Mouse (Mus musculus): ENCODE measurements around the gene Rad51d. TPM values are rescaled to one million over a fixed set of nuclear protein-coding genes. Genes with fewer than 3 reads are reported as not detected.

The Rad51d gene
- polyA plus RNA-seq, 1 experiment: 16.6 TPM

DNA sequence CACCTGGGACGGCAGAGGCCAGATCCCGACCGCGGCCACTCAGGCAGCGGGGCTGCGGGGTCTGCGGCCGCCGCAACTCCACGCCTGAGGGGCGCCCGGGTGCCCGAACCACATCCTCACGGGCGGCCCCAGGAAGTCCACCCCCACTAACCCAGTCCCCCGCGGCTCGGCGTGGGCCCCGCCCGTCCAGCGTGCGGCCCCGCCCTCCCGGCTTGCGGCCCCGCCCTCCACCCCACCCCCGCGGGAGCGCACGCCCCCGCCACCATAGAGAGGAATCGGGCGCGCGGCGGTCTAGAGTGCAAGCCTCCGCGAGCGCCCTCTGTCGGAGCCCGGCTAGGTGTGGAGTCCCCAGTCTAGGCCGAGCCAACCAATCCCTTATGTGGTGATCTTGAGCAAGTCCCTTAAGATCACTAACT lies 19.4 kb downstream of the Rad51d start, which contains the start of gene Rffl:
Gene Rffl (minus strand): TSS at position 180 of the 416 bp plus-strand sequence.
- H3K4me3 ChIP-seq (ENCODE audit: insufficient read depth, low read length): peak within 1 kb of the TSS; percentile 57
- no peaks in the 10 kb centered on the region for H3K4me1 ChIP-seq (ENCODE audit: control insufficient read depth, insufficient read depth, low read length)
- peak; percentile 61 for TF ChIP-seq CTCF (IDR thresholded peaks at IDR 0.05; ENCODE audit: extremely low read depth, insufficient read depth, low read length)
- no peak for TF ChIP-seq POLR2A (IDR thresholded peaks at IDR 0.05; ENCODE audit: extremely low read depth, insufficient read depth, low read length)
- peak within 1 kb of the TSS; percentile 80 for H3K27ac ChIP-seq (ENCODE audit: insufficient read depth, low read length)

- Histone ChIP-seq H3K4me1 (ENCODE audit: control insufficient read depth, insufficient read depth, low read length) (no peaks in the 10 kb centered on the region), H3K4me3 (ENCODE audit: insufficient read depth, low read length) (peak overlapping the region; percentile 57), H3K27ac (ENCODE audit: insufficient read depth, low read length) (peak overlapping the region; percentile 80)
- TF ChIP-seq CTCF (IDR thresholded peaks at IDR 0.05; ENCODE audit: extremely low read depth, insufficient read depth, low read length) (no peak), POLR2A (IDR thresholded peaks at IDR 0.05; ENCODE audit: extremely low read depth, insufficient read depth, low read length) (no peak)
Observed at GRCm38 (mm10) chr11:82870173-82871030, 20.0 kb downstream of the Rad51d start.

DNA sequence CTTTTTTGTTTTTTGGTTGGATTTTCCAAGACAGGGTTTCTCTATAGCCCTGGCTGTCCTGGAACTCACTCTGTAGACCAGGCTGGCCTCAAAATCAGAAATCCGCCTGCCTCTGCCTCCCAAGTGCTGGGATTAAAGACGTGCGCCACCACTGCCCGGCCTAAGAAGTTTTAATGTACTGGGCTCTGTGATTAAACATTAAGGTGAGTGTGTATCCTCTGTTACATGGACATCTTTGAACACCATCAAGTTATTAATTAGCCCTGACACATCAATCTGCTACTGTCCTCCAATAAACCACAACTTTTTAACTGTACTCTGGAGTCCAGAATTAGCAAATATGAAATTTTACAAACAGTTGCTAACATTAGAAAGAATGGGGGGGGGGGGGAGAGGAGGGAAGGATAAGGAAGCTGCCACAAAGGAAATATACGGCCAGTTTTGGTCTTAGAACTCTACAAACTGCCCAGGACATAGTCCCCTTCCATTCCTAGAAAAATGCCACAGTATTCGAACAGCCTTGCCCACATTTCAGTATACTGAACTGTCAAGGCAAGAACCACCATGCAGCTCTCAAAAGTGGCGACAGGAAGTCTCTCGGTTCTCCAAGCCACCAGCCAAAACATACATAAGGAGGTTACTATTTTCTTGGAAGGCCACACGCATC lies 20.8 kb downstream of the Rad51d start:
- Histone ChIP-seq H3K4me1 (ENCODE audit: control insufficient read depth, insufficient read depth, low read length) (no peaks in the 10 kb centered on the region), H3K27ac (ENCODE audit: insufficient read depth, low read length) (0 out of 2 replicates have a peak overlapping the region, but pooled peaks have one; percentile 80), H3K4me3 (ENCODE audit: insufficient read depth, low read length) (peak overlapping the region; percentile 57)
- no peak for TF ChIP-seq POLR2A (IDR thresholded peaks at IDR 0.05; ENCODE audit: extremely low read depth, insufficient read depth, low read length)
- no peak for TF ChIP-seq CTCF (IDR thresholded peaks at IDR 0.05; ENCODE audit: extremely low read depth, insufficient read depth, low read length)

- Histone ChIP-seq H3K4me1 (ENCODE audit: control insufficient read depth, insufficient read depth, low read length) (no peaks in the 10 kb centered on the region), H3K27ac (ENCODE audit: insufficient read depth, low read length) (peak overlapping the region; percentile 59), H3K4me3 (ENCODE audit: insufficient read depth, low read length) (no peak overlapping the region)
- TF ChIP-seq CTCF (IDR thresholded peaks at IDR 0.05; ENCODE audit: extremely low read depth, insufficient read depth, low read length) (no peak), POLR2A (IDR thresholded peaks at IDR 0.05; ENCODE audit: extremely low read depth, insufficient read depth, low read length) (no peak)
Observed at GRCm38 (mm10) chr11:82867956-82868355, 22.5 kb downstream of the Rad51d start.

DNA sequence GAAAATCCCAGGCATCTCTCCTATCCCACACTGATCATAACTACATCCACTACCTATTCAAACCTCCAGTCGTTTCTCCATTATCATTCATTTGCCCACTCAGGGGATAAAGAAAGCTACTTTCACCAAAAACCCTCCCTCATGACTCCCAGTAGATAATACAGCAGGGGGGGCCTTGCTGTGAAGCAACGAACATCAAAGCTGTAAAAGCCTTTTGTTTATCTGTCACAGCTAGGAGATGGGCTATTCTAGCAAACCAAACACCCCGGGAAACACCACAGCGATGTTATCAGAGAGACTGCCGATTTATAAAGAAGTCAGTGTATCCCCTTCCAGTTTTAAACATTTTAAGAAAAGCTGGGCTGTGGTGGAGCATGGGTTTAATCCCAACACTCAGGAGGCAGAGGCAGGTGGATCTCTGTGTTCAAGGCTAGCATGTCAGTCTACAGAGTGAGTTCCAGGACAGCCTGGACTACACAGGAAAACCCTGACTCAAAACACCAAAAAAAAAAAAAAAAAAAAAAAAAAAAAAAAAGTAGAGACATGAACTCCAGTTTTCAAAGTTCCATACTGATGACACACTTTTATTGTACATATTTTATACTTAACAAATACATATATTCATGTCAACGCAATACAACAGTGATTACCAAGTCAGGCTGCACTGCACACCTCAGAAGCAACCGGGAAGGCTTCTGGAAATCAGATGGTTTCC lies 23.4 kb downstream of the Rad51d start:
- no peak overlapping the region for H3K4me3 ChIP-seq (ENCODE audit: insufficient read depth, low read length)
- H3K27ac ChIP-seq (ENCODE audit: insufficient read depth, low read length): no peak overlapping the region
- TF ChIP-seq CTCF (IDR thresholded peaks at IDR 0.05; ENCODE audit: extremely low read depth, insufficient read depth, low read length) (no peak), POLR2A (IDR thresholded peaks at IDR 0.05; ENCODE audit: extremely low read depth, insufficient read depth, low read length) (no peak)
- no peaks in the 10 kb centered on the region for H3K4me1 ChIP-seq (ENCODE audit: control insufficient read depth, insufficient read depth, low read length)

DNA sequence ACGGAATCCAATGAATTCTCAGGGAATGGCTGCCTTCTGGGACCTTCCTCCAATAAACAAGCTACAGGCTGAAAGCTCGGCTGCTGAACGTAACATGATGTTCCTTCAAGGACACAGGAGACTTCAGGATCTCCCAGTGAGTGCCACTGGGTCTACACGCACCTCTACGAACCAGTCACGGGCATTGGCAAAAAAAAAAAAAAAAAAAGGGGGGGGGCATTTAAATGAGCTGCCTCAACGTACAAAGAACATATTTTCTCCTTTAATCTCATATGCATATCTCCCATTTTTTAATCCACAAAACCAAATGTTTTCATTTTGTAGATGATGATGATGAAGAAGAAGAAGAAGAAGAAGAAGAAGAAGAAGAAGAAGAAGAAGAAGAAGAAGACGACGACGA lies 24.5 kb downstream of the Rad51d start:
- no peak overlapping the region for H3K27ac ChIP-seq (ENCODE audit: insufficient read depth, low read length)
- H3K4me3 ChIP-seq (ENCODE audit: insufficient read depth, low read length): no peak overlapping the region
- no peaks in the 10 kb centered on the region for H3K4me1 ChIP-seq (ENCODE audit: control insufficient read depth, insufficient read depth, low read length)
- TF ChIP-seq POLR2A (IDR thresholded peaks at IDR 0.05; ENCODE audit: extremely low read depth, insufficient read depth, low read length) (no peak), CTCF (IDR thresholded peaks at IDR 0.05; ENCODE audit: extremely low read depth, insufficient read depth, low read length) (no peak)

- no peaks in the 10 kb centered on the region for H3K4me1 ChIP-seq (ENCODE audit: control insufficient read depth, insufficient read depth, low read length)
- TF ChIP-seq POLR2A (IDR thresholded peaks at IDR 0.05; ENCODE audit: extremely low read depth, insufficient read depth, low read length): no peak
- TF ChIP-seq CTCF (IDR thresholded peaks at IDR 0.05; ENCODE audit: extremely low read depth, insufficient read depth, low read length): no peak
- no peak overlapping the region for H3K4me3 ChIP-seq (ENCODE audit: insufficient read depth, low read length)
- no peak overlapping the region for H3K27ac ChIP-seq (ENCODE audit: insufficient read depth, low read length)
Observed at GRCm38 (mm10) chr11:82863488-82863931, 26.9 kb downstream of the Rad51d start.

GRCm38 (mm10) chr11:82863059-82863458 lies 27.4 kb downstream of the Rad51d start:
- no peaks in the 10 kb centered on the region for H3K4me1 ChIP-seq (ENCODE audit: control insufficient read depth, insufficient read depth, low read length)
- H3K27ac ChIP-seq (ENCODE audit: insufficient read depth, low read length): no peak overlapping the region
- no peak overlapping the region for H3K4me3 ChIP-seq (ENCODE audit: insufficient read depth, low read length)
- TF ChIP-seq POLR2A (IDR thresholded peaks at IDR 0.05; ENCODE audit: extremely low read depth, insufficient read depth, low read length): no peak

DNA sequence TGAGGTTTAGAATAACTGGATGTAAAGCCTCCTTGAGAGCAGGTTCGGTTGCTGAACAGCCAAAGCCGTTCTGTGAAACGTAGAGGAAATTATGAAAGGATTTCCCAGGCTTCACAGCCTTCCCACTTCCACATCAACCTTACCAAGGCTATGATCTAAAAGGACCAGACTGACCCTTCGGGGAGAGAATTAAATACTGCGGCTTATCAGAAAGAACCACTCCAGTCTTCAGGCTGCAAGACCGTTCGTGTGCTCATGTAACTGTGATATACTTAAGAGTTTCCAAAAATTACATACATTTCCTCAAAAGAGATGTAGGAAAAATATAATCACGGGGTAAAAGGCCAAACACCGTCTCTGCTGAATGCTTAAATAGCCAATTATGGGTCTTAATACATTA lies 27.8 kb downstream of the Rad51d start:
- Histone ChIP-seq H3K27ac (ENCODE audit: insufficient read depth, low read length) (no peak overlapping the region), H3K4me1 (ENCODE audit: control insufficient read depth, insufficient read depth, low read length) (no peaks in the 10 kb centered on the region), H3K4me3 (ENCODE audit: insufficient read depth, low read length) (no peak overlapping the region)
- TF ChIP-seq POLR2A (IDR thresholded peaks at IDR 0.05; ENCODE audit: extremely low read depth, insufficient read depth, low read length): no peak
- TF ChIP-seq CTCF (IDR thresholded peaks at IDR 0.05; ENCODE audit: extremely low read depth, insufficient read depth, low read length): no peak

Data from cortical plate, adult 2 months (tissue).